Mouse (Mus musculus) layer of hippocampus, adult 9-11 months (tissue): ENCODE measurements at regions not wholly inside any gene's neighbourhood (a gene's known extent, or its start where the extent isn't known, plus 50 kb on each side); places are given as distances from the start of the nearest gene placed in this dataset.

ENCODE experiments used
- DNase-seq: peaks from one replicate; pipeline ENCODE4 v3.0.0; 2022

- DNase-seq, result no peak
These were observed 116.9 kb downstream of the Spry2 start for GRCm38 (mm10) chr14:105779760-105780159.

DNA sequence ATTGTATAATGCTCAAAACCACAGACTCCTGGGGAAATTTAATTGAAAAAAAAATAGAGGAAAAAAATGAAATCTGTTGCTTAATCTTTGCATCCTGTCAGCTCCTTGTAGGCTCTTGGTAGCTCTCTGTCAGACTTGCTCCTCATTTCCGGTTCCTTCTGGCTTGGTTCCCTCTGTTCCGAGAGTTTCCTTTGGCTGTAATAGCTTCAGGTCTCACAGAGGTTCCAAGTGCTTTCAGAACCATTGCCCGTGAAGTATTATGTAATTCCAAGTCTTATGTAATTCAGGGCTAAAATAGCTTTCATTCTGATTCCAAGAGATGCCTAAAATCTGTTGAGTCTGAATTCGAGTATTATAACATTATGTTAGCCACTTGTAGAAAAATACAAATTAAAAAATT is 117.3 kb downstream of the Spry2 start:
- DNase-seq, result peak; percentile 62

- no peak for DNase-seq
These were observed 122.9 kb downstream of the Spry2 start for GRCm38 (mm10) chr14:105773674-105774073.

DNA sequence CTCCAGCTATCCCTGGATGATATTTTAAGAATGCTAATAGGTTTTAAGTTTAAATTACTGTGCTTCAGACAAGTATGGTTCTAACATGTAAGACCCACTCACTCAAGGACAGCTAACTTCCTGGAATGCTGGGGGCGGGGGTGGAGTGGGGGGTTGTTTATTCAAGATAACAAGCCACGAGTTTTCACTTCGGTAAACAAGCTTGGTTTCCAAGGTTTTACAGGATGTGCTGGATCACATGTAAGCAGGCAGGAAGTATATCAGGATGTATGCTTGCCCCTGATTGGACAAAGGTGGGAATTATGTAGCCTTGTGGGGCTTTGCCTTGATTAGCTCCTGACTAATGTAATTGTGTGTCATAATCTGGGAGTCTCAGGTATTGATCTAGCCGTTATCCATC is 129.5 kb downstream of the Spry2 start:
- no peak for DNase-seq

DNA sequence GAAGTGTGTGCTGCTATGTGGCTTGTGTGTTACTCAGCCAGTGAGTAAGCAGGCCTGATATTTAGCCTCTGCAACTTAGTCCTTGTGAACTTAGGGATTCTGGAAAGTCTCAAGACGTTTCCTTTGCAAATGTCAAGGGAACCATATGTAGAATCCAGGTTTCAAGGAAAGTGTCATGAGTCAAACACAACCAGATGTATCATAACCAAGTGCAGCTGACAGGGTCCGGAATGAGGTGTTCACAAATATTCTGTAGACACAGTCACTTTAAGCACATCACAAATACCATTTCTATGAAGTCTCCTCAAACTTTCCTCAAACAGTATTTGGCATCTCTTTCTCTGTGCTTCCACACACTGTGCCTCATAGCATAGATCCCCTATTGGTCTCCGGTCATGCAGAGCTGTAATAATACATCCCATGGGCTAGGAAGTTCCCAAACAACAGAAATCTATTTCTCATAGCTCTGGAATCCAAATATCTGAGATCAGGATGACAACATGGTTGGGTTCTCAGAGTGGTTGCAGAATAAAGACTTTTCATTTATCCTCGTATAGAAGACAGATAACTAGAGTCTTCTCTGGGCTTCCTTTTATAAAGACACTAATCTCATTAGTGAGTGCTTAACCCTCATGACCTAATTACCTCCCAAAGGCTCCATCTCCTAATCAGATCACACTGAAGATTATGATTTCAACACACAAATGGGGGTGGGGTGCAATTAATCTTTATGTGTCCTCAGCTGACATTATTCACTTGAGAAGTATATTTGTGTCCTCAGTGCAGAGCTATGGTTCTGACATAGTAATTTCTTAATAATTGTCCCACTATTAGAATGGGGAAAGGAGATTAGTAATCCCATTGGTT is 143.9 kb downstream of the Spry2 start:
- no peak for DNase-seq

- DNase-seq, result no peak
These were observed 144.9 kb downstream of the Spry2 start for GRCm38 (mm10) chr14:105751762-105752161.

GRCm38 (mm10) chr14:105744578-105744977 is 152.0 kb downstream of the Spry2 start:
- DNase-seq, result no peak

DNA sequence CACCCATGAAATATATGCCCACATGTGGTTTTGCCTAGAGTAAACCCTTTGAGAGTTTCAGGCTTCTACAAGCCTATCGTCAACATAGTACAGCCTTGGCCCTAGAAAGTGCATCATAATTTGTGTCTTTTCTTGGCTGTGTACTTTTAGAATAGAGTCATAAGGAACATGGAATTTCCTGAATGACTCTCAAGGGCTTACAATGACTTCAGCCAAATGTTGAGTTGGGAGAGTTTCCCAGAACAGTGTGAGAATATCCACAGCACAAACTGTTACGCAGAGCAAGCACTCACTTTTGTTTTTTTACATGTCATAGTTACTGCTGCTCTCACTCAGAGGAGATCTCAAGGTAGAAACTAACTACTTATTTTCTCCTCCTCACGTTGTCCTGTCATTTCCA is 152.5 kb downstream of the Spry2 start:
- no peak for DNase-seq

DNA sequence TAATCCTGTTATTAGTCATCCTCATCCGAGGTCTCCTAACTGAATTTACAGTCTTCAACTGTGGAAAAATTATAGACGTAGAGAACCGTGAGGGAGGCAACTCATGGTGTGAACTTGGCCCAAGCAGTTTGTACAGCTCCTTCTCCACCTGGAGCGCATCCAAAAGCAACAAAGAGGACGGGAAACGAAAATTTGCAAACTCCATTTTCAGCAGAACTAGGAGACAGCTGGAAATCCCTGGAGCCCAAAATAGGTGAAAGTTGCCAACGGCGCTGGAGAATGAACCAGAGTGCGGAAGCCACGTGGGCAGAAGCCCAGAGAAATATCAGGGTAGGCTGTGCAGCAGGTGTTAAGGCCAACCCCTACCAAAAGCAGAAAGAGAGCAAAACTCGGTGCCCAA is 155.7 kb downstream of the Spry2 start:
- peak; percentile 21 for DNase-seq

- no peak for DNase-seq
These were observed 158.1 kb downstream of the Spry2 start for GRCm38 (mm10) chr14:105738568-105738967.

DNA sequence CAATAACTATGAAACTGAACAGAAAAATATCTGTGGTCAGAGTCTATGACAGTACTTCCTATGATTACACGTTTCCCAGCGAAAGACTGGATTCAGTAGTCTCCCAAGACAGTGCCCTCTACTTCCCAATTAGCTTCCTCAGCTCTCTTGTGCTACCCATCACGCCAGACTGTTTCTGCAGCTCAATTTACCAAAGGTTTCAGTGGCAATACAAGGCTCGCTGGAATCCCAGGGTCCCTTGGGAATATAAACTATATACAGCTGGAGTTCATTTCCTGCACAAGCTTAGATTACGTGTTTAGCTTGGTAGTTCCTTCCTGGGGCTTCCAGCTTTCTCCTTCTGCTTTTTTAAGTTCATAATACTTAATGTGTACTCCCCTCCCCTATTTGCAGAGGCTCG is 160.3 kb downstream of the Spry2 start:
- no peak for DNase-seq

GRCm38 (mm10) chr14:105734291-105734690 is 162.3 kb downstream of the Spry2 start:
- no peak for DNase-seq

DNA sequence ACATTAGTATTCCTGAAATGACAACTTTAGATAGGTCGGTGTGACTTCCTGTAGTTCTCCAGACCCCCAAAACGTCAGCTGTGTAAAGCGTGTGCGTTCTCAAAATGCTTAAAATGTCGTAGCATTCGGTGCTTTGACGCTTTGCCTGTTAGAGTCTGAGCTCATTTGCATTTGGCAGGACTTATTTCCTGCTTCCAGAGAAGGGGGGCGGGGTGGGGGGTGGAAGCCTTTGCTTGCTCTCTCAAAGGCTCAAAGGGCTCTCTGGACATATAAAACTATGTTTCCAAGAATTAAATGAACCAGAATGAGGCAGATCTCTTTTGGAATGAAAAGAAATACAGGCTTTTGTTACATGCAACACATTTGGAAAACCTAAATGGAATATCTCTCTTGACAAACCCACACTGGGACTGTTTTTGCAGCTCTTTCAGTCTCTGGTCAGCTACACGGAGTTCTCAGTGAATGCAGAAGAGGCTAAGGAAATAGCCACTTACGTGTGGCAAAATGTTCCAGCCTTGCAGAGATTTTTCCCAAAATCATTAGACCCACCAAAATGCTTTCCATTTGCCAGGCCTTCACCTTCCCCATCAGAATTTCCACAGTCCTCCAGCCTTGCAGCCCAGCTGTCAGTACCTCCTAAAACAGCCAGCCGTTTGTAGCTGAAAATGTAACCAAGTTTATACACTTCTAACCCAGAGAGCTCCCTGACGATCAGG is 163.4 kb downstream of the Spry2 start:
- peak; percentile 31 for DNase-seq

DNA sequence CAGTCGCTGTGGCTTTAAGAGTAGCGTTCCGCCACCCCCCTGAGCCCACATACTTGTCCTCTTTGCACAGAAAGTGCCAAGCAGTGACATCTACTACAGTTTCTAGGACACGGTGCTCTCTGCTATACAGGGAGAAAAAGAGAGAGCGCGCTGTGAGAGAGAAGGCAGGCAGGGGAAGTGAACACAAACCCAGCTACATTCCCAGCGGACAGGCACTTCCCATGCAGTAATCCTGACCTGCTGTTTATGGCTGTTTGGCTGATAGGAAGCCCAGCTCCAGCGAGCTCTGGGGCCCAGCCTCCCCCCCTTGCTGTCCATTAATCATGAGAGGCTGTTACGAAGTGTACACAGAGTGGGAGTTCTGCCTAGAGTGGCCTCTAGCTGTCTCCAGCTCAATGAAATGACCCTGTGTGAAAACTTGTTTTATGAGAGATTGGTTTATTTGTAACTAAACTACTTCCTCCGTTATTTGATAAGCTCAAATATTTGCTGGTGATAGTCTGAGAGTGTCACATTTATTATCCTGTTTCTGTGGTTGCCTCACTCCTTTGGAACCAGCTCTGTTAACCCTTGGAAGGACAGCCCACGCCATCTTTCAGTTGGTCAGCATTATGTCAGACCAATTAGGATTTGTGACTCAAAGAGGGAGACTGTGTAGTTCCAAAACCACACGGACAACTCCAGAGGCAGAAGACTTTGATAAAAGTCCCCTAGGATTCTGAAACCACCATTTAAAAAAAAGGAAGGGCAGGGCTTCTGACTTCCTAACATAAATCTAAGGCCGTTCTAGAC is 164.2 kb downstream of the Spry2 start:
- DNase-seq, result peak; percentile 88

GRCm38 (mm10) chr14:105730786-105731185 is 165.8 kb downstream of the Spry2 start:
- no peak for DNase-seq

DNA sequence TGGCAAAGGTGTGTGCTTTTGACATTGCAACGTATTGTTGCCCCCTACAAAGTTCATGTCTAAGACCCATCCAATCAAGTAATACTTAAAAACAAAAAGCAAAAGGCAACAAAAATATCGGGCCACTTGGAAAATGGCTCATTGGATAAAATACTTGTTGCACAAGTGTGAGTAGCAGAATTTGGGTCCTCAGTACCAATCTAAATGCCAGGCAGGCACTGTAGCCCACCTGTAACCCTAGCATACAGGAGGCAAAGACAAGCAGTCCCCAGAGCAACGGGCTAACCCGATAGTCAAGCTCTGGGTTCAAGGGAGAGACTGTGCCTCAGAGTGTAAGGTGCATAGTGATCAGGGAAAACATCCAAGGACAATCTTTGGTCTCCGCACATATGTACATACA is 167.8 kb downstream of the Spry2 start:
- no peak for DNase-seq

DNA sequence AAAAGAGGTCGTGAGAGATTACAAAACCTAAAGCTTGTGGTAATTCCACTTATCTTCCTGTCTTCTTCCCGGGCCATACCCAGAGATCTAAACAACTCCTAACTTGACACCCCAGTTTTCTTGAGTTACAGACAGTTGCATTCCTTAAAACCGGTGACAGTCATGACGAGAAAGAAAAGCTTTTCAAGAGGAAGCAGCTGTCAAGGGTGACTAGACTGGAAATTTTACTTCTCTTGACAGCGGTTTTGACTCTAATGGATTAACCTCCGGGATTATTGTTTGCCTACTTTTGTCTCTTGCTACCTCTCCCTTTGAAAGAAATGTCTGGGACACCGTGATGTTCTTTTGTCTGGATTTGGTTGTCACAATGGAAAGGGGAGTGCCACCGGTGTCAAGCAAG is 170.9 kb downstream of the Spry2 start:
- DNase-seq, result no peak

GRCm38 (mm10) chr14:105722923-105723322 is 173.7 kb downstream of the Spry2 start:
- DNase-seq, result no peak

DNA sequence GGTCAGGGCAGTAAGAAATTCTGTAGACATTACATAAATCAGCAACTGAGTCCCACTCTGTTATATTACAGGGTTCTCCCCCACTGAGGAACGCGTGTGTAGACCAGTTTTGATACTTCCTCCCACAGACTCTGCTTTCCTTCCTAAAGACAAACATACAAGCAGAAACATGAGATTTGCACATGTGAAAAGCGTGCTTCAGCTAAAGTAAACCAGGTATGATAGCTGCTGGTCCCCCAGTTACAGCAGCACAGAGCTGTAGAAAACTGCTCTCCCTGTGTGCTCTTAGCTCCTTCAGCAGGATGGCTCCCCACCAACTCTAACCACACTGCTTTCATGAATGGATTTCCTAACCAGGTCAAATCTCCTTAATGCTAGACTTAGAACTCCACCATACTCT is 175.0 kb downstream of the Spry2 start:
- DNase-seq, result no peak

DNA sequence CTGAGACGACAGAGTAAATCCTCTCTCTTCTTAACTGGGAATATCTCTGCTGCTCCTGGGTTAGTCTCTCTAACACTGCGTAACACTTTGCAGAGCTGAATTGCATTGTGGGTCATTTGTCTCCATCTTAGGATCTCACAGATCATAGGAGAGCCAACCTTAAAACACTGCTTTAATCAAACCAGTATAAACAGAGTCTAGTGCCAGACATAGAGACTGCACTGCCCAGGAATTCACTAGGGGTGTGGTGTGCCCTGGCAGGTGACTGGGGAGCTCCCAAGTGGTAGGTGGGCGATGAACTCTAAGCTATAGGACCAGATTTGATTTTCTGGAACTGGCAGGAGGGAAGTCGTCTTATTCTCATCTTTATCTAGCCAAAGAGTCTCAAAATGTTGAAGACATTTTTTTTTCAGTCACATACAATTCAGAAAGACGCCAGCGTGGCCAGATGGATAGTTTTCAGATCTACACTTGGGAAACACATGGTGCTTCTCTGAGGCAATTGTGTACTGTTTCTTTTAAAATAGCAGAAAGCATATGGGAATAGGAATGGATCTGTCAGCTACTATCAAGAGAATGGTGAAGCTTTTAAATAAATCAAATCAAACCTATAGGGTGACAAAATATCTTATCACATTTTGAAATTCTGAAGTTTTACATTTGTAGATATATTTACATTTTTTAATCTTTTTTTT is 175.7 kb downstream of the Spry2 start:
- DNase-seq, result peak; percentile 76

- peak; percentile 57 for DNase-seq
These were observed 177.8 kb downstream of the Spry2 start for GRCm38 (mm10) chr14:105718676-105719441.

DNA sequence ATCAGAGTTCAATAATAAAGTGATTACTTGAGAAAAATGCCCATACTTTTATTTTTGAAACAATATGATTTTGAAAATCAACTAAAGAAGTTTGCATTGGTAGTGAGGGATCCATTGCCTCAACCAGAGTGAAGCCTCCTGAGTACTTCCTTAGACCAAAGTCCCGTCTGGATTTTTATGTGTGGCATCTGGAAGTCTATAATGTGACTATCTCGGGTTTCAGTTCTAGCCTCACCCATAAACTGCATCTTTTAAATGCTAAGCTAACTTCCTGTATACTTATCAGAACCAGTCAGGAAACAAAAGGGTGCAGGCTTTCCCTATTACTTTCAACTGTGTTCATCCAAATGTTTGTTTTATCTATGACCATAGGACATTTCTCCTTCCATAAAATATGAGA is 178.8 kb downstream of the Spry2 start:
- no peak for DNase-seq
